Mouse (Mus musculus) cerebellum, postnatal 4 days (tissue): ENCODE data around the gene Gm42791.

Experiments used
- DNase-seq, 2 experiments: peaks; one replicate each; pipeline ENCODE4 v3.0.0; 2022; ENCODE audit warnings: low spot score in 2 of 2, mixed read lengths in 1 of 2

Gene Gm42791

GRCm38 (mm10) chr5:148888032-148888431 lies 106.9 kb downstream of the Gm42791 start:
- DNase-seq, result no peak

GRCm38 (mm10) chr5:148885821-148886609 lies 108.9 kb downstream of the Gm42791 start:
- no peak for DNase-seq

GRCm38 (mm10) chr5:148883671-148884070 lies 111.3 kb downstream of the Gm42791 start:
- DNase-seq, result no peak

GRCm38 (mm10) chr5:148879218-148879617 lies 115.7 kb downstream of the Gm42791 start:
- DNase-seq, result no peak

- DNase-seq, result no peak
Measured at GRCm38 (mm10) chr5:148873116-148873515, 121.8 kb downstream of the Gm42791 start.

- DNase-seq, result no peak
Measured at GRCm38 (mm10) chr5:148869583-148869982, 125.4 kb downstream of the Gm42791 start.

- no peak for DNase-seq
Measured at GRCm38 (mm10) chr5:148867766-148868165, 127.2 kb downstream of the Gm42791 start.

- DNase-seq, result no peak
Measured at GRCm38 (mm10) chr5:148867171-148867570, 127.8 kb downstream of the Gm42791 start.

- no peak for DNase-seq
Measured at GRCm38 (mm10) chr5:148866571-148866970, 128.4 kb downstream of the Gm42791 start.

GRCm38 (mm10) chr5:148863409-148863808 lies 131.5 kb downstream of the Gm42791 start:
- no peak for DNase-seq

- no peak for DNase-seq
Measured at GRCm38 (mm10) chr5:148862853-148863252, 132.1 kb downstream of the Gm42791 start.

GRCm38 (mm10) chr5:148862136-148862535 lies 132.8 kb downstream of the Gm42791 start:
- DNase-seq, result no peak

GRCm38 (mm10) chr5:148857522-148857921 lies 137.4 kb downstream of the Gm42791 start:
- no peak for DNase-seq

GRCm38 (mm10) chr5:148855047-148855446 lies 139.9 kb downstream of the Gm42791 start:
- DNase-seq, result no peak

- DNase-seq, result no peak
Measured at GRCm38 (mm10) chr5:148854166-148854565, 140.8 kb downstream of the Gm42791 start.

GRCm38 (mm10) chr5:148849516-148849915 lies 145.4 kb downstream of the Gm42791 start:
- no peak for DNase-seq

- no peak for DNase-seq
Measured at GRCm38 (mm10) chr5:148847032-148847431, 147.9 kb downstream of the Gm42791 start.
